Mouse (Mus musculus) lung, embryonic 14.5 days (tissue): ENCODE data around the gene Pkp3. TPM values are rescaled to one million over a fixed set of nuclear protein-coding genes. Genes with fewer than 3 reads are reported as not detected.

Experiments used
- ATAC-seq: fragments of 200-750 bp; cut with Nextera tagmentation; 2 replicates; pipeline ENCODE4 v1.8.0; 2017; ENCODE audit warnings: mild to moderate bottlenecking, moderate TSS enrichment, moderate library complexity; ENCODE audit not compliant: insufficient read depth
- DNase-seq: peaks from one replicate; pipeline ENCODE4 v3.0.0-alpha.2; 2015
- H3K27ac ChIP-seq: fragments of 300-500 bp; sonication (generic); 2 replicates; pipeline ENCODE4 v1.5.1; 2014; ENCODE audit warnings: low read depth, mild to moderate bottlenecking, moderate library complexity
- H3K27me3 ChIP-seq: fragments of 300-500 bp; sonication (generic); 2 replicates; pipeline ENCODE4 v1.6.1; 2014; ENCODE audit warnings: low read length, control low read depth; ENCODE audit not compliant: insufficient read depth
- H3K36me3 ChIP-seq: fragments of 300-500 bp; sonication (generic); 2 replicates; pipeline ENCODE4 v1.6.1; 2014; ENCODE audit warnings: control low read depth; ENCODE audit not compliant: insufficient read depth
- H3K4me1 ChIP-seq: fragments of 300-500 bp; sonication (generic); 2 replicates; pipeline ENCODE4 v1.6.1; 2014; ENCODE audit warnings: antibody characterized with exemption, control low read depth; ENCODE audit not compliant: insufficient read depth
- H3K4me2 ChIP-seq: fragments of 300-500 bp; sonication (generic); 2 replicates; pipeline ENCODE4 v1.6.1; 2014; ENCODE audit warnings: mild to moderate bottlenecking
- H3K4me3 ChIP-seq: fragments of 300-500 bp; sonication (generic); 2 replicates; pipeline ENCODE4 v1.5.1; 2014; ENCODE audit warnings: low read depth, low read length
- H3K9ac ChIP-seq: fragments of 300-500 bp; sonication (generic); 2 replicates; pipeline ENCODE4 v1.6.1; 2014
- H3K9me3 ChIP-seq: fragments of 300-500 bp; sonication (generic); 2 replicates; pipeline ENCODE4 v1.6.1; 2016; ENCODE audit warnings: low read depth, low read length, control low read depth
- CTCF ChIP-seq: IDR thresholded peaks from 2 replicates; pipeline ENCODE4 v1.5.1; 2016; ENCODE audit warnings: antibody characterized with exemption, low read depth
- WGBS: fragments of 180-500 bp; shearing (Covaris S2); extraction: QIAGEN DNeasy Blood & Tissue Kit; methylation state at CpG from one replicate; pipeline ENCODE4 v1.1.7; 2014; 5-methylcytosine and 5-hydroxymethylcytosine counted together
- polyA plus RNA-seq: library from polyadenylated mRNA; unstranded; fragments of >200 nt; fragmentation: Nextera tagmentation; extraction: Ambion mirVana; gene quantifications from 2 replicates; pipeline ENCODE4 v1.2.1, GENCODE M21; 2014

The Pkp3 gene
- polyA plus RNA-seq, 1 experiment from 2014 or later = 8.7 TPM

DNA sequence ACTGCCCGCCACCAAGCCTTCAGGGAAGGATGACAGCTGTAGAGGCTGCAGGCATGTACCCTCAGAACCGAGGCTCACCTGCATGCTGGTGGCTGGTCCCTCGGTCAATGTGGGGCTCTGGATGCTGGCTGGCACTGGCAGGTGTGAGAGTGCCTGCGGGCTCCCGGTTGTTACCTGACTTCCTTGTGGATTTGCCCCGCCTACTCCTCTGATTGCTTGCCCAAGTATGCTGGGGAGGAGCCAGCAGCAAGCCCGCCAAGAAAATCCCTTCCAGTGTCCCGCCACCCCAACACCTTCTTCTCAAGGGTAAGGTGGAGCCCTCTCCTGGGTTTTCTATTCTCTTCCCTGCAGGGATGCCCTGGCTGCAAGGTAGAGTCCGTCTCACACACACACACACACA is 39.6 kb downstream of the Pkp3 start, which contains the start of gene Ano9:
Ano9 (minus strand) TSS at position 171 of the 400 bp plus-strand sequence.
- TF ChIP-seq CTCF = no peak
- no peaks in the 10 kb centered on the region for H3K27me3 ChIP-seq
- no peaks in the 10 kb centered on the region for H3K9me3 ChIP-seq
- no peaks in the 10 kb centered on the region for H3K36me3 ChIP-seq
- H3K4me2 ChIP-seq = peak within 1 kb of the TSS; percentile 39
- ATAC-seq = 0 out of 2 replicates have a peak, but pooled peaks have one; percentile 16
- peaks cover 2% of the 10 kb centered on the region; the same call in 1 of the 2 replicates for H3K4me1 ChIP-seq
- H3K9ac ChIP-seq = no peak within 1 kb of the TSS; the same call in none of the 2 replicates
- H3K4me3 ChIP-seq = peak within 1 kb of the TSS; percentile 1; the same call in 1 of the 2 replicates
- DNase-seq = peak; percentile 59
- no peak within 1 kb of the TSS for H3K27ac ChIP-seq
- 9% methylated on average over 9 of the region's 9 CpGs for WGBS

DNA sequence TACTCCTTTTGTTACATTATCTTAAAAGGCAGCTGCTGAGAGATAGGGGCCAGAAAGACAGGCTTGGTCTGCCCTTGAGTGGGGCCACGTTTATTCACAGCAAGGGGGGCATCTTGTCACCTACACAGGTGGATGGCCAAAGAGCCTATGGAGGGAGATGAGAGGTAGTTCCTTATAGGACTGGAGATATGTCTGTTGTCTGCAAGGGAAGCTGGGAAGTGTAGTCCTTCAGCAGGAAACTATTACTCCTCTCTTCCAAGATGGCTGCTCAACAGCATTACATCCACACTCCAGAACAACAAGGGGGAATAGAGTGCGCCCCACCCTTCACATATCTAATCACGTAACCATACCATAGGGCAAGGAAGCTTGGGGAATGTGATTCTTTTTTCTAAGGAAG is 41.5 kb downstream of the Pkp3 start:
- Histone ChIP-seq H3K27me3 (no peaks in the 10 kb centered on the region), H3K27ac (no peak overlapping the region), H3K9me3 (no peaks in the 10 kb centered on the region), H3K4me3 (no peak overlapping the region), H3K4me2 (no peak overlapping the region), H3K9ac (no peak overlapping the region), H3K4me1 (peaks cover 2% of the 10 kb centered on the region; the same call in 1 of the 2 replicates), H3K36me3 (no peaks in the 10 kb centered on the region)
- whole genome bisulfite sequencing = 57% methylated on average over 3 of the region's 3 CpGs
- no peak for TF ChIP-seq CTCF
- ATAC-seq (no peak), DNase-seq (no peak)

DNA sequence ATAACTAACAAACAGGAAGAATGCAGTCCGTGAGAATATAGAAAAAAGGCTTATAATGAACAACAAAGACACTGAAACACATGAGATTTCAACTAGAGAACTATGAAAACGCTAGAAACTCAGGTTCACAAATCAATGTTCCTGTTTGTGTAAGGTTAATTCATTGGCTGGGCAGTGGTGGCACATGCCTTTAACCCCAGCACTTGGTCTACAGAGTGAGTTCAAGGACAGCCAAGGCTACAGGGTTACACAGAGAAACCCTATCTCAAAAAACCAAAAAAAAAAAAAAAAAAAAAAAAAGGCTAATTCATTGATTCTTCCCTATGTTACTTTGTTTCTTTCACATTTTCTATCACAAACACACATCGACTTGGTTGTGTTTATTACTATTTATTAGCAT is 42.6 kb downstream of the Pkp3 start:
- TF ChIP-seq CTCF = no peak
- Histone ChIP-seq H3K27ac (no peak overlapping the region), H3K4me3 (no peak overlapping the region), H3K4me2 (no peak overlapping the region), H3K4me1 (peaks cover 2% of the 10 kb centered on the region; the same call in 1 of the 2 replicates), H3K27me3 (no peaks in the 10 kb centered on the region), H3K9me3 (no peaks in the 10 kb centered on the region), H3K36me3 (no peaks in the 10 kb centered on the region), H3K9ac (no peak overlapping the region)
- WGBS = 80% methylated on average over 3 of the region's 3 CpGs
- ATAC-seq = no peak
- no peak for DNase-seq

DNA sequence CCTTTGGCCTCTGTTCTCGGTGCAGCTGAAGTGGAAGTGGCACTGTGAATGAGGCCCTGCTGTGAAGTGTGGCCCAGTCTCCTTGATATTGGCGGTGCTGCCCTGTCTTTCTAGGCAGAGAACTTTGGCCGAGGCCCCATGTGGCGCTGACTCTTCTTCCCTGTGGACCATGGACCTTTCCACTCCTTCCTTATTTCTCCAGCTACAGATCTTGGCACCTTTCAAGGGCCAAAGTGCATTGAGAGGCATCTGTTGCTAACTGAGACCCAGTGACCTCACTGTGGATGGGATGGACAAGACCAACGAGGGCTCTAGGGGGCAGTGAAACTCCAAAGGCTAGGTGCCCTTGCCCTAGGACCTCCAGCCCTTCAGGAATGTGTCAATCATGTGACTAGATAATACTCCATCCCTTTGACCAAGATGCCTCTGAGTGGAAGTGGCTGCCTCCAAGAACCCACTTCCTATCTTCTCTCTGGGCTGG is 43.1 kb downstream of the Pkp3 start:
- H3K9me3 ChIP-seq = no peaks in the 10 kb centered on the region
- H3K27me3 ChIP-seq = no peaks in the 10 kb centered on the region
- H3K4me3 ChIP-seq = no peak overlapping the region
- no peak overlapping the region for H3K4me2 ChIP-seq
- TF ChIP-seq CTCF = no peak
- WGBS = 68% methylated on average over 5 of the region's 5 CpGs
- ATAC-seq = no peak
- no peak overlapping the region for H3K9ac ChIP-seq
- H3K27ac ChIP-seq = no peak overlapping the region
- H3K36me3 ChIP-seq = no peaks in the 10 kb centered on the region
- no peak for DNase-seq
- H3K4me1 ChIP-seq = peaks cover 2% of the 10 kb centered on the region; the same call in 1 of the 2 replicates

DNA sequence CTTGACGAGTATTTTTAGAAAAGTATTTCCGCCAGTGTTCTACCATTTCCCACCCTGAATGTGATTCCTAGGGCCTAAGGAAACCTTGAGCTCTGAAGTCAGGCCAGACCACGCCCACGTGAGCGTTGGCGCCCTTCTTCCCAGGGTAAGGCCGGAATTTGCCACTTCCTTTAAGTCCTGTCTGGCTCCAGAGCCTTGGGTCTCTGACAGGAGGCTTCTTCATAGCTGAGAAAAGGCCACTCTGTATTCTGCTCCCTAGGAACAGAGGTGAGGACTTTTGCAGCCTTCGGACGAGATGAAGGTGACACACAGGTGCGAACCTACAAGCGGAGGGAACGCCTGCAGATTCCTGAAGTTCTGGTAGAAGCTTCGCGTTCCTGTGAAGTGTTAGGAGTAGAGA is 44.2 kb downstream of the Pkp3 start, which contains the start of gene Ptdss2:
Ptdss2 (plus strand) TSS at position 138 of the 400 bp plus-strand sequence.
- H3K27me3 ChIP-seq = no peaks in the 10 kb centered on the region
- peak within 1 kb of the TSS; percentile 83 for H3K27ac ChIP-seq
- no peaks in the 10 kb centered on the region for H3K9me3 ChIP-seq
- DNase-seq = peak; percentile 78
- peak within 1 kb of the TSS; percentile 65 for H3K9ac ChIP-seq
- no peaks in the 10 kb centered on the region for H3K36me3 ChIP-seq
- H3K4me3 ChIP-seq = peak within 1 kb of the TSS; percentile 56
- H3K4me2 ChIP-seq = peak within 1 kb of the TSS; percentile 76
- H3K4me1 ChIP-seq = peaks cover 2% of the 10 kb centered on the region; the same call in 1 of the 2 replicates
- ATAC-seq = no peak
- 40% methylated on average over 14 of the region's 14 CpGs for WGBS
- no peak for TF ChIP-seq CTCF

GRCm38 (mm10) chr7:141122689-141123516 is 44.9 kb downstream of the Pkp3 start:
- ATAC-seq (peak; percentile 99), DNase-seq (peak; percentile 98)
- Histone ChIP-seq H3K4me2 (peak overlapping the region; percentile 76), H3K9me3 (no peaks in the 10 kb centered on the region), H3K27me3 (no peaks in the 10 kb centered on the region), H3K27ac (peak overlapping the region; percentile 83), H3K4me1 (peaks cover 2% of the 10 kb centered on the region; the same call in 1 of the 2 replicates), H3K4me3 (peak overlapping the region; percentile 56), H3K36me3 (no peaks in the 10 kb centered on the region), H3K9ac (peak overlapping the region; percentile 65)
- no peak for TF ChIP-seq CTCF
- WGBS = 2% methylated on average over 29 of the region's 29 CpGs

GRCm38 (mm10) chr7:141123517-141123856 is 45.5 kb downstream of the Pkp3 start:
- ATAC-seq = peak; percentile 50
- WGBS = under 1% methylated on average over 15 of the region's 15 CpGs
- no peak for DNase-seq

More at GRCm38 (mm10) chr7:141123517-141123856, 45.5 kb downstream of the Pkp3 start:
- Histone ChIP-seq H3K9ac (peak overlapping the region; percentile 65), H3K4me3 (peak overlapping the region; percentile 56), H3K36me3 (no peaks in the 10 kb centered on the region), H3K4me2 (peak overlapping the region; percentile 76), H3K27ac (peak overlapping the region; percentile 83), H3K27me3 (no peaks in the 10 kb centered on the region), H3K9me3 (no peaks in the 10 kb centered on the region), H3K4me1 (peaks cover 2% of the 10 kb centered on the region; the same call in 1 of the 2 replicates)
- TF ChIP-seq CTCF = no peak
